Mouse (Mus musculus) embryo, embryonic 11.5 days (tissue): ENCODE data around the gene Rab5a.
"Not testable (repeated sequence)": the region's sequence is repeated elsewhere in the genome, so short reads cannot be mapped to it uniquely, and the experiment has no call there.

Experiments used
- DNase-seq: peaks from one replicate; pipeline ENCODE4 v3.0.0-alpha.2; 2012; ENCODE audit warnings: low read depth, low spot score

The Rab5a gene

DNA sequence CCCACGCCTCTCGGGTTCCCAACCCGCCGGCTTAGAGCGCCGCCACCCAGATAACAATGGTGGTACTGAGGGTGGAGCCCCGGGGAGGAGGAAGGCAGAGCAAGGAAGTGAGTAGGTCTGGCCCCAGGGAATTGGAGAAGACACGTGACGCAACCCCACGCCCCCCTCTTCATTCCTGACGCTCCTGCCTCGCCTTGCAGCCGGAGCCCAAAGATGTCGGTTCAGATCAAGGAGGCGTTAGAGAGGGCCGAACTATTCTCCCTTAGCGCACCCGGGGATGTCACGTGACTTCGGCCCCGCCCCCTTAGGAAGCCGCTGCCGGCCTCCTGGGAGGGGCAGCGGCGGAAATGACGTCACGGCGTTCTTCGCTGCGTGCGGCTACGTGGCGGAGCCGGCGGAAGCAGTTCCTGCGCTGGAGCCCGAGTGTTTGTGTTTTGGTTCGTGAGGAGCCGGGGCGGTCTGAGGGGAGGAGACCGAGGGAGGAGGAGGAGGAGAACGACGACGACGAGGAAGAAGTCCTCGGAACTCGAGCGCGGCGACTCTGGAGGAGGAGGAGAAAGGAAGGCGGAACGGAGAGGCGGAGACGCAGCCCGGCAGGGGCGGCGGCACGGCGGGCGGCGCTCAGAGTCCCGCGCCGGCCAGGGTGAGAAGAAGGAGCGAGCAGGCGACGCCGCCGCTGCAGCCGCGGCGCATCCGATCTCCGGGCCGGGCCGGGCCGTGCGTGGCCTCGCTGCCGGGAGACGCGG is at the start of gene Rab5a:
TSS of gene Rab5a (plus strand) at position 377 of the 746 bp plus-strand sequence.
- DNase-seq, result peak; percentile 97

DNA sequence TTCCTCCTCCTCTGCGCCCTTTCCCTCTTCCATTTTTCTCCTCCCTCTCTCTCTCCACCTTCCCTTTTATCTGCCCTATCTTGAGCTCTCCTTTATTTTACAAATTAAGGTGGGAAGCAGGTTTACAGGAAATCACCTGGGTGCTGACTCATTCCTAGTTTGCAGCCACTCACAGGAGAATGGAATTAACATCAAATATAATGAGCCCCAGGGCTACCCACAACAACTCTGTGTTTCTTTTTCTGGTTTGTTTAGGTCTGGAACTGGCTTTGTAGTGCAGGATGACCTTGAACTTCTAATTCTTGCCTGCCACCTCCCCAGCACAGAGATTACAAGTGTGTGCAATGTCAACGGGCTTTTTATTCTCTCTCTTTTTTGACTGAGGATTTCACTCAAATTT is 22.9 kb upstream of the Rab5a start:
- DNase-seq, result no peak

GRCm38 (mm10) chr17:53456742-53457141 is 22.3 kb upstream of the Rab5a start:
- DNase-seq, result no peak

- DNase-seq, result peak; percentile 80
Measured at GRCm38 (mm10) chr17:53462603-53463495, 16.2 kb upstream of the Rab5a start, which contains the start of gene Efhb. Efhb (minus strand) TSS chr17:53463321.

GRCm38 (mm10) chr17:53463496-53463840 is 15.6 kb upstream of the Rab5a start:
- DNase-seq, result peak; percentile 16

GRCm38 (mm10) chr17:53465569-53465968 is 13.5 kb upstream of the Rab5a start:
- DNase-seq, result no peak

- no peak for DNase-seq
Measured at GRCm38 (mm10) chr17:53468697-53469096, 10.3 kb upstream of the Rab5a start.

GRCm38 (mm10) chr17:53478066-53478857 is 772 bp upstream of the Rab5a start:
- DNase-seq, result no peak

DNA sequence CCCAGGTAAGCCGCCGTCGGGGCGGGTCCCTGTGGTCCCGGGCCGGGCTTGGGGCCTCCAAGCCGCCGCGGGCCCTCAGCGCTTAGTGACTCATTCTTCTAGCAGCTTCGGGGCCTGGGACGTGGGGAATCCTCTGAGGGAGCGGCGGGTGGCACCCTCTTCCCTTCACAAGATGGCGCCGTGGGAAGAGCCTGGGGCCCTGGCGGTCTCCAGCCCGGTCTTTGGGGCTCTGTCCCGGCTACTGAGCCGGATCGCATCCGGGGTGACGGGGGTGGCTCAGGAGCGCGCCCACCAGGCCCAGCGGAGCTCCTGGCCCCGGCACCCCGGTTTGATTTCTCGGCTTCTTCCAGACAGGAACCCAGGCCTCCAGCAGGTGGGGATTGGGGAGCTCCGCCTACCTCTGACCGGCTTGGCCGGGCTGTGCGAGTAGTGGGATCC is 589 bp downstream of the Rab5a start:
- peak; percentile 30 for DNase-seq

GRCm38 (mm10) chr17:53480433-53480832 is 1.4 kb downstream of the Rab5a start:
- no peak for DNase-seq

- no peak for DNase-seq
Measured at GRCm38 (mm10) chr17:53488291-53489006, 9.4 kb downstream of the Rab5a start.

GRCm38 (mm10) chr17:53489007-53489378 is 10.0 kb downstream of the Rab5a start:
- DNase-seq, result no peak

GRCm38 (mm10) chr17:53502966-53503365 is 23.9 kb downstream of the Rab5a start:
- no peak for DNase-seq

- no peak for DNase-seq
Measured at GRCm38 (mm10) chr17:53512311-53512951, 33.4 kb downstream of the Rab5a start.

GRCm38 (mm10) chr17:53519364-53519763 is 40.3 kb downstream of the Rab5a start:
- DNase-seq, result no peak

DNA sequence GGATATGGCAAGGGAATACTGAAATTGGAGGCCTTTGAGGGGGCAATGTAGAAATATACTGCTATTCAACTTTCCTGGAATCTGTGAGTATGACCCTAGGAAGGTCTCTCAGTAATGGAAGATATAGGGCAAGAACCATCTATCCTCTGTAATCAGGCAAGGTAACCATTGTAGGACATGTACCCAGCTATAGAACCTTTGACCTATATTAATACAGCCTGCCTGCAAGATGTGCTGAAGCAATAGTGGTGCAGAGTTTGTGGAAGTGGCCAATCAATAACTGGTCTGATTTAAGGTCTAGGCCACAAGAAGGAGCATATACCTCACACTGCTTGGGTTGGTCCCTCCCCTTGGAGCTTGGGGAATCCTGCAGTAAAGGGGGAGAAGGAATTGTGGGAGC is 41.5 kb downstream of the Rab5a start:
- DNase-seq, result no peak

- no peak for DNase-seq
Measured at GRCm38 (mm10) chr17:53528034-53528433, 49.0 kb downstream of the Rab5a start.

GRCm38 (mm10) chr17:53531160-53531559 is 52.1 kb downstream of the Rab5a start:
- DNase-seq, result no peak

DNA sequence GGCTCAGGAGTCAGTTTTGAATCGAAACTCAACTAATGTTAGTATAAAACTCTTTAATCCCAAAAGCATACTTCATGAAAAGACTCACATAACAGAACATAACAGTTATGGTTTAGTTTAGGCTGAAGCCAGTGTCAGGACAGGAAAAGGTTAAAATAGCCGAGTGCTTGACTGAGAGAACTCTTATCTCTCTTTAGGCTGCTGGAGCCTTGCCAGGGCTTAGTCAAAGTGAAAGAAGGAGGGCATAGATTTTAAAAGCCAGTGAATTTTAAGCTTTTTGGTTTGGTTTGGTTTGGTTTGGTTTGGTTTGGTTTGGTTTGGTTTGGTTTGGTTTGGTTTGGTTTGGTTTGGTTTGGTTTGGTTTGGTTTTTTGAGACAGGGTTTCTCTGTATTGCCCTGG is 53.4 kb downstream of the Rab5a start:
- DNase-seq, result no peak

GRCm38 (mm10) chr17:53539351-53539750 is 60.3 kb downstream of the Rab5a start, which contains the start of gene Pp2d1:
Pp2d1 (minus strand) TSS chr17:53539451.
- DNase-seq, result not testable (repeated sequence)

GRCm38 (mm10) chr17:53542536-53542935 is 63.5 kb downstream of the Rab5a start:
- no peak for DNase-seq
